Mouse (Mus musculus): ENCODE data around the gene Sf3a2. TPM values are rescaled to one million over a fixed set of nuclear protein-coding genes. Genes with fewer than 3 reads are reported as not detected.
"Not testable (repeated sequence)": the region's sequence is repeated elsewhere in the genome, so short reads cannot be mapped to it uniquely, and the experiment has no call there.

The Sf3a2 gene
- polyA plus RNA-seq, 1 experiment, result 50.7 TPM

- peak in 1 of 2 experiments; percentile 55 for DNase-seq (ENCODE audit: extremely low spot score in 1 of 2, low spot score in 1 of 2)
Measured at GRCm38 (mm10) chr10:80821991-80822390, 24.0 kb downstream of the Sf3a2 start.

DNA sequence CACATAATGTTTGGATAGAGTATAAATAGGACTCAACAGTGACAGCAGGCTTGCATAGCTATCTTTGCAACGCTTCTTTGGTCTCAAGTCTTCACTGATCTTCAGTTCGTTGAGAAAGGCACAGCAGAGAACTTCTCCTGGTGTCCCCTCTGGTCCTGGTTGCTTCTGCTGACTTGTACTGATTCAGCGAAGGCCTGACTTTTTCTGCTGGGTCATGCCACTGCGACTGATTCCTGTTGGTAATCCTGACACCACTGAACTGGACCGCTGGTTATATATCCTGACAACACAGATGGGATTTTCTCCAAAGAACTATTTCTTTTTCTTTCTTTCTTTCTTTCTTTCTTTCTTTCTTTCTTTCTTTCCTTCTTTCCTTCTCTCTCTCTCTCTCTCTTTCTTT lies 24.5 kb downstream of the Sf3a2 start:
- no peak for DNase-seq (ENCODE audit: extremely low spot score in 1 of 2, low spot score in 1 of 2)

- no peak for DNase-seq (ENCODE audit: extremely low spot score in 1 of 2, low spot score in 1 of 2)
Measured at GRCm38 (mm10) chr10:80823316-80823715, 25.3 kb downstream of the Sf3a2 start.

GRCm38 (mm10) chr10:80823847-80824643 lies 26.0 kb downstream of the Sf3a2 start:
- DNase-seq (ENCODE audit: extremely low spot score in 1 of 2, low spot score in 1 of 2), result no peak

- no peak for DNase-seq (ENCODE audit: extremely low spot score in 1 of 2, low spot score in 1 of 2)
Measured at GRCm38 (mm10) chr10:80824827-80825226, 26.8 kb downstream of the Sf3a2 start.

DNA sequence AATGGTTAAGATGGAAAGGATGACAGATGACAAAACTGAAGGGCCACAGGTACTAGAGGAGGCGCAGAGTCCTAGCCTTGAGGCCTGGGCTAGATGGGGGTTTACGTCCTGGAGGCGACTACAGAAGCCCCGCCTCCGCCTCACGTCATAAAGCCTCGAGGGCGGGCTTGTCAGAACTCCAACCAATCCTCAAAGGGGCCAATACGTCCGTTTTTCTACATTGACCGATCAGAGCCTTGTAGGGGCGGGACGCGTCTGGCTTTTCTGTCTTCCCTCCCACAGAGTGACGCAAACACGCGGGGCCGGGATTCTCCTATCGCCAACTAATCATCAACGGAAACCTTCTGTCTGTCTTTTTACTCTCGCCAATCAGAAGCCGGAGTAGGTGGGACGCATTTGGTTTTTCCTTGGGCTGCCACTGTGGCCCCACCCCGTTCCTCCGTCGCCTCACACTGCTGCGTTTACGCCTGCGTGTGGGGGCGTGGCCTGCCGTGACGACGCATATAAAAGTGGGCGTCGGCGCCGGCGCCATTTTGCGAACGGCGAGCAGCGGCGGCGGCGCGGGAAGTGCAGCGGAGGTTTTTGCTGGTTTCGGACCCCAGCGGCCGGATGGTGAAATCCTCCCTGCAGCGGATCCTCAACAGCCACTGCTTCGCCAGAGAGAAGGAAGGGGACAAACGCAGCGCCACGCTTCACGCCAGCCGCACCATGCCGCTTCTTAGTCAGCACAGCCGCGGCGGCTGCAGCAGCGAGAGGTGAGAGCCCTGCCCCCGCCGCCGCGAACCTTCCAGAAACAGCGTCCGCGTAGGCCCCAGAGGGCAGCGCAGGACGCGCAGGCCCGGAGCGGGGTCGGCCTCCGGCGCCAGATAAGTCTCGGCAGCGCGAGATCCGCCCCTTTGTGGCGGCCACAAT lies 28.4 kb downstream of the Sf3a2 start, which contains the start of gene Oaz1:
TSS of gene Oaz1 (plus strand) at position 506 of the 912 bp plus-strand sequence.
- DNase-seq (ENCODE audit: extremely low spot score in 1 of 2, low spot score in 1 of 2), result peak; percentile 100

DNA sequence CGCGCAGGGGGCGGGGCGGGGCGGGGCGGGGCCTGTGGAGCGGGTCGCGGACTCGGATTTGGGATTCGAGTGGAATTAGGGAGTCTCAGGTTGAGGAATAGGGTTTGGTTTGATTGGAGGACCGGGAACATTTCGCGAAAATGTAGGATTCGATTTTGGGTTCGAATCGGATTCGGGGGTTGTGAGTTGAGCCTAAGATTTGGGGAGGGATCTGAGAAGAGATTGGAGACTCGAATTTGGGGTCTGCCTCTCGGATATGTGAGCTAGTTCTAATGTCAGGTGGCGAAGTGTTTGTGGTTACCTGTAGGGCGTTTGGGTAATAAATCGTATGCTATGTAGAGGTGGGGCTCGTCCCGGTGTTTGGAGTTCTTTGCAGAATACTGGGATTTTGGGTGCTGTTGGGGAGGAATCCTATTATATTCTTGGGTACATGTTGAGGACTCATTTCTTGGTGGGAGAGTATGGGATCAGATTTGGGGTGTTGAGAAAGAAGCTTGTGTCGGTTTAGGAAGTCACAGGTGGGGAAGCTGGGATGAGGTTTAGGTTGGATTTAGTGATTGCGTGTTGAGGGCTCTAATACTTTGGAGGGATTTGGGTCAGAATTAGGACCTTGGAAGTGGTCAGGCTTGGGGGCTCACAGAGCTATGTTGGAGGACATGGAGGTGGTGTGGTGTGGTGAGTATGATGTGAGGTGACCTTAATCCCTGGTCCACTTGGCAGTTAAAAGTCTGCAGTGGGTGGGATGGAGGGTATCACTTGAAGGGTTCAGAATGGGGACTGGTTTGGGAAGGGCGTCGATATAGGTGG lies 29.3 kb downstream of the Sf3a2 start:
- no peak for DNase-seq (ENCODE audit: extremely low spot score in 1 of 2, low spot score in 1 of 2)

GRCm38 (mm10) chr10:80827870-80828420 lies 29.9 kb downstream of the Sf3a2 start:
- DNase-seq (ENCODE audit: extremely low spot score in 1 of 2, low spot score in 1 of 2), result no peak

GRCm38 (mm10) chr10:80828587-80828986 lies 30.6 kb downstream of the Sf3a2 start:
- not testable (repeated sequence) for DNase-seq (ENCODE audit: extremely low spot score in 1 of 2, low spot score in 1 of 2)

DNA sequence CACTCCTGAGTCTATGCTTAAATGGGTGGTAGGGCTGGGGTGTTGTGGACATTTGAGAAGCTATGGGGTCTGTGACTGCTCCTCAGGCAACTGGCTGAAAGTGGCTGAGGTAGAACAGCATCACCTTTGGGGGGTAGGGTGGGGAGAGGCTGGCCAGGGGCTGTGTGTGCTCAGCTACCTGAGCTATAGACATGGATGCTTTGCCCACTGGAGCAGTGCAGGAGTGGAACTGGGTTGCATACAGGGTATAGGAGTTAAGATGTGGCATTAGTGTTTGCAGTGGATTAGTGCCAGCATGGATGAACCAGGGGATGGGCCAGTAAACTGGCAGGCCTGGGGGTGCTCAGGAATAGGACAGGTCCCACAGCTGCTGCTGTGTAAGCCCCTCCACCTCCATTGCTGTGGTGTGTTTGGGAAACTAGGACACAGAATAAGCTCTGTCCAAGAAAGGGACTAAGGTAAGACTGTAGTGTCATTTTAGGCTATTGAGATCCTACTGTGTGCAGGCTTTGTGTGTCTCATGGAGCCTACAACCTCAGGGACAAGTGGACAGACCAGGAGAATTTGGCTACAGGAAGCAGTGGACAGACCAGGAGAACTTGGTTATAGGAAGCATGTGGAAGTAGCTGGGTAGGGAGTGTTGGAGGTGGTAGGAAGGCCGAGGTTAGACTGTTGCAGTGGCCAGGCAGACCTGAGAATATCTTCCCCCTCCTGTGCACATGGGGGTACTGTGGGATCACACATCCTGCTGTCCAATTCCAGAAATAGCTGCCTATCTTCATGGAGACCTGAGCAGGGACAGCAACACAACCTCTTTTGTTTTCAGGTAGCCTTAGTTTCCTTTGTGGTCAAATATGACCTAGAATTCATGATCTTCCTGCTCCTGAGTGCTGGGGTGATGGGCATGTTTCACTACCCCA lies 31.6 kb downstream of the Sf3a2 start:
- DNase-seq (ENCODE audit: extremely low spot score in 1 of 2, low spot score in 1 of 2), result no peak

DNA sequence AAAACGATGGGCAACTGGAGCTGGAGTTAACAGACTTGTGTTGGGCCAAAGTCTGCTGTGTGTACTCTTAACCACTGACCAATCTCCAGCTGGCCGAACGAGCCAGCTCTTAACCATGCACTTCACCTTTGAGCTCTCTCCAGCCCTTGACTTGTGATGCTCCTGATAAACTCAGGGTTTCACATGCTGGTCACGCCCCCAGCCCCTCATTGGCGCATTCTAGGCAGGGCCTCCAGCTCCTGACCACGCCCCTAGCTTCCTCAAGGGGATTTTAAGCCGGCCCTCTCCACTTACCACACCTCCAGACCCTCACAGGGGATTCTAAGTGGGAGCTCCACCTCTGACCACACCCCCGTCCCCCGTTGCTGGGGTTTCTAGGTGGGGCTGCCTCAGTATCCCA lies 33.1 kb downstream of the Sf3a2 start:
- no peak for DNase-seq (ENCODE audit: extremely low spot score in 1 of 2, low spot score in 1 of 2)

DNA sequence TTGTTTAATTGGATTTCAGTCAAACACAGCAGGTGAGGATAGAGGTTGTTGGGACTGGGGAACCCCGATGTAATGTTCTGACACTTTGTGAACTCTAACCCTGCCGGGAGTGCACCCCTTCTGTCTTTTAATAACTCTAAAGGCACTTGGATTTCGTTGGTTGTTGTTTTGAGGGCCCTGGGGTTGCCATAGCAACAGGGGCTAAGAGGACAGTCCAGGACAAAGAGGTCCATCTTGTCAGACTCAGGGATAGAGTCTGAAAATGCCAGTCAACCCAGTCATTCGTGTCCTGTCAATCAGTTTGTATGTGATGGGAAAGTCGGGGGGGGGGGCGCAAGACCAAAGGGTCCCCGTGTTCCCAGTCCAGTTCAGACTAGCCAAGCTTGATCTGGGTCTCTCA lies 34.8 kb downstream of the Sf3a2 start:
- DNase-seq (ENCODE audit: extremely low spot score in 1 of 2, low spot score in 1 of 2), result no peak

- no peak for DNase-seq (ENCODE audit: extremely low spot score in 1 of 2, low spot score in 1 of 2)
Measured at GRCm38 (mm10) chr10:80835617-80836016, 37.6 kb downstream of the Sf3a2 start.

DNA sequence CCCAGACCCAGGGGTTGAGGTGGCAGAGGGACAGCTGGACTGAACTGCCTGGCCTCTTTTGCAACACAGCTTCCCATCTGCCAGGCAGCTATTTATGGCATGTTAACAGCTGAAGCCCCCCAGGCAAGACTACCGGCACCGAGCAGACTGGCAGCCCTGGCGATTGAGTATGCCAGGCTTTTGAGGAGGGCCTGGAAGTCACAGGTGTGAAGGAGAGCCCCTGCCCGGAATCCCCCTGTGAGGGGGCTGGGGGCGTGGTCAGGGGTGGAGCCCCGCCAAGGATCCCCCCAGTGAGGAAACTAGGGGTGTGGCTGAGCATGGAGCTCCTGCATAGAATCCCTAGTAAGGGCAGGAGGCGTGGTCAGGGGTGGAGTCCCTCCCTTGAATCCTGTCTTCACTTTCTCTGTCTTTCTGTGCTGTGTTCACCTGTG lies 39.0 kb downstream of the Sf3a2 start:
- DNase-seq (ENCODE audit: extremely low spot score in 1 of 2, low spot score in 1 of 2), result no peak

GRCm38 (mm10) chr10:80837827-80838226 lies 39.8 kb downstream of the Sf3a2 start:
- DNase-seq (ENCODE audit: extremely low spot score in 1 of 2, low spot score in 1 of 2), result no peak

DNA sequence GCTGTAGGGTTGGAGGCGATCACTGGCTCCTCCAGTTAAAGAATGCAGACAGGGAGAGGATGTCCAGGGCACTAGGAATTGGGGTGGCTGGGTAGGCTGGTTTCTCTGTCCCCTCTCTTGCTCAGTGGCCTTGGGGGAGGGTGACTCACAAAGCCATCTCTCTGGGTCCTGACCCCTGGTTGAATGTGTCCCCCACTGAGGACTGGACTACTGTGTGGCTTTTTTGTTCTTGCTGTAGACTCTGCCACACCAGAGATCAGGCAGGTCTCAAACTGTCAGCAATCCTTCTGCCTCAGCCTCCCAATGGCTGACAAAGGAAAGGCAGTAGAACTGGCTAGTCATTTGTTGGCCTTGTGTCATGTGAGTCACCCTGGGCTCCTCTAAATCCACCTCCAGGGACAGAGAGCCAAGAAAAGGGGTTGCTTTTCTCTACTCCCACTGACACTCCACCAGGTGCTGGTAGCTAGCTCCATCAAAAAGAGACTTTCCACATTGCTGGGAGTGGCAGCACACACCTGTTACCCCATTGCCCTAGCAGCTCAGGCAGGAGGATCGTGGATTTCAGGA lies 40.4 kb downstream of the Sf3a2 start:
- no peak for DNase-seq (ENCODE audit: extremely low spot score in 1 of 2, low spot score in 1 of 2)

DNA sequence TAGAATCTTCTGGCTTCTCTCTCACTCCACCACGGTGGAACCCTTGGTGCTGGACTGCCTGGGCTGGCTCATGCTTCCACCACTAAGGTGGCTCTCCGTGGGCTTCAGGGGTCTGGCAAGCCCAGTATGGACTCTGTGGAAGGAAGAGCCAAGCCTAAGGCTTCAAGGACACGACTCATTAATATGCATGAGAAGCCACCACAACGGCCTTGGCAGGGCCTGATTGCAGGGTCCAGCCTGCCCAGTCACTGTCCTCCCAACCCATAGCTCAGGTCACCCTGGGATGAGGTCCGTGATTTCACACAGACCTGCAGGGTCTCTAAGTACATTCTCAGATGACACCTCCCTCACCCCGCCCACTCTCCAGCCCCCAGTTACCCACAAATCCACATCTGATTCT lies 41.9 kb downstream of the Sf3a2 start:
- DNase-seq (ENCODE audit: extremely low spot score in 1 of 2, low spot score in 1 of 2), result no peak

- no peak for DNase-seq (ENCODE audit: extremely low spot score in 1 of 2, low spot score in 1 of 2)
Measured at GRCm38 (mm10) chr10:80841685-80842084, 43.7 kb downstream of the Sf3a2 start.

DNA sequence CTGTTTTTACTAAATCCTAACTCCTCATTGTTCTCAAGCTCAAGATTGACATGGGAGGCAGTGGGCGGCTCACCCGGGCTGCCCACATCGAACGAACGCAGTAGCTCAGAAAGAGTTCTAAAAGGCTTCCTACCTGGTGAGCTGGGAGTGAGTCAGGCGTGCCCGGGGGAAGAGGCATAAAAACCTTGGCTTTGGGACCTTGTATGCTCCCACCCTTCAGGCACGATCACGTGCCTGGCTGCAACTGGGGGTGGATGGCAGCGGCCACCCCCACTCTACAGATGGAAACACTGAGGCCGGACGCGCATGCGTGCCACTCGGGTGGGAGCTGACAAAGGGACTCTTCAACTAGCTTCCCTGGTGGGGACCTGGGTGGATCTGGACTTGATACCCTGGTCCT lies 44.3 kb downstream of the Sf3a2 start:
- DNase-seq (ENCODE audit: extremely low spot score in 1 of 2, low spot score in 1 of 2), result peak in 1 of 2 experiments; percentile 74
